Mouse (Mus musculus) adrenal gland, postnatal 14 days (tissue): Measurements from ENCODE around the gene Plin3. TPM values are rescaled to one million over a fixed set of nuclear protein-coding genes. Genes with fewer than 3 reads are reported as not detected.
"Not testable (repeated sequence)": the region's sequence is repeated elsewhere in the genome, so short reads cannot be mapped to it uniquely, and the experiment has no call there.

Experiments used
- DNase-seq: peaks from one replicate; pipeline ENCODE4 v3.0.0; 2021; ENCODE audit warnings: mixed read lengths
- total RNA-seq: library from RNA; stranded (reverse); gene quantifications from 2 replicates; pipeline ENCODE4 v1.2.3, GENCODE M21; 2021

Gene Plin3
- total RNA-seq, 1 experiment from 2014 or later = 76.9 TPM

DNA sequence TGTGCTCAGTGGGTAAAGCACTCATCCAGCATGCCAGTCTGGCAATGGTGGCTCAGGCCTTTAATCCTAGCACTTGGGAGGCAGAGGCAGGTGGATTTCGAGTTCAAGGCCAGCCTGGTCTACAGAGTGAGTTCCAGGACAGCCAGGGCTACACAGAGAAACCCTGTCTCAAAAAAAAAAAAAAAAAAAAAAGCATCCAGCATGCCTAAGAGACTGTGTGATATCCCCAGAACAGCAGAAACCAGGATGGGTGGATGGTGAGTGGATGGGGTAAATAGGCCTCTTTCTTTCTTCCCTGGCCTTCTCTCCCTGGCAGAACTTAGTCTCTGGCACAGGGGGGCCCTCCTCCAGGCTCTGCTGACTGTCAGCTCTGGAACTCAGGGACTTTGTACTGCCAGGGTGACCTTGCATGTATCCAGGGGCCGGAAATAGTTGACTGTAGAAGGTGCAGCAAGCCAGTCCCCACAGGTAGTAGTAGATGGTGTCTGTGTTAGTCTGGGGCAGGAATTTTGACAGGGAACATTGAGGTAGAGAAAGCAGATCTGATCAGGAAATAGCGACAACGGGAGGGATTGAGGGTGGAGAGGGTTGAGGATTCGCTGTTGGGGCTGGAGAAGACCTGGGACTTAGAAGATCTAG is 16.7 kb downstream of the Plin3 start:
- DNase-seq = peak; percentile 64

DNA sequence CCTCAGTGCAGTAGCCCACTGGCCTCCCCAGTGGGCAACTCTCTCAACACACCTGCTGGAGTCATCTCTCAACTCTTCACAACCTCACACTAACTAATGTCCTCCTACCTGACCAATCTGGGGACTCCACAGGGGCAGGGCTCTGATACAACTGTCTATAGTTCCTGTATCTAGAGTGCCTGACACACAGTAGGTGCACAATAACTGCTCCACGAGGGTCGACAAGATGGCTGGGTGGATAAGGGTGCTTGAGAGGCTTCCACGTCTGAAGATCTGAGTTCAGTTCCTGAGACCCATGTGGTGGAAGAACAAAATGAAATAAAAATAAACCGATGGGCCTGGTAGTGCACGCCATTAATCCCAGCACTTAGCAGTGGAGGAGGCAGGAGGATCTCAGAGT is 18.7 kb downstream of the Plin3 start:
- DNase-seq = no peak

DNA sequence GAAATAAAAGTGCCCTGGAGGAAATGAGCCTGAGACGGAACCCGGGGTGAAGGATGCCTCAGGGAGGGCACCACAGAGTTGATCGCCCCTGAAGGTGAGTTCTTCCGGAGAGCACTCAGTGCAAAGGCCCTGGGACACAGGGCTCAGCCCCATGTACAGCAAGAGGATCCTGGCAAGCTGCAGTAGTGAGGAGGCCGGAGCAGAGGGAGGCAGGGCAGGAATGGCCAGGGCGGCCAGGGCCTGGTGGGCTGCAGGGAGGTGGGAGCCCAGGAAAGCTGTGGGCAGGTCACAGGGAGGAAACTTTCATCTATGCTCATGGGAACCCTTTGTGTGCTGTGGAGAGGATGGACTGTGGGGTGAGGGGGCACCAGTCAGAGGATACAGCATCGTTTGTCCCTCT is 19.2 kb downstream of the Plin3 start:
- no peak for DNase-seq

DNA sequence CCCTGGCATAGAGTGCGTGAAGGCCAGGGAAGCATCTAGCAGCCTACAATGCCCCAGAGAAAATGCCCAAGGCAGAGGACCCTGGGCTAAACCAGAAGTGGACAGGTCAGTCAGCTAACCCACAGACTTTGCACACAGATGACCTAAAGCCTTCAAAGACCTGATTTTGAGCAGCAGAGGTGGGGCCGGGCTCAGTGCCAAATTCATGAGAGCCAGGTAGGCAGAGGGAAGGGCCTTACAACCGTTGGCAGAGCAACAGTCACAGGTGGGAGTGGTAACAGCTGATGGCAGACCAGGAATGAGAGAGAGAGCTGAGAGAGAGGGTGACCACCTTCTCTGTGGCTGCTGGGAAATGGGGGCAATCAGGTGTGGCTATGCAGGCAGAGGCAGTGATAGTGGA is 20.0 kb downstream of the Plin3 start:
- no peak for DNase-seq

DNA sequence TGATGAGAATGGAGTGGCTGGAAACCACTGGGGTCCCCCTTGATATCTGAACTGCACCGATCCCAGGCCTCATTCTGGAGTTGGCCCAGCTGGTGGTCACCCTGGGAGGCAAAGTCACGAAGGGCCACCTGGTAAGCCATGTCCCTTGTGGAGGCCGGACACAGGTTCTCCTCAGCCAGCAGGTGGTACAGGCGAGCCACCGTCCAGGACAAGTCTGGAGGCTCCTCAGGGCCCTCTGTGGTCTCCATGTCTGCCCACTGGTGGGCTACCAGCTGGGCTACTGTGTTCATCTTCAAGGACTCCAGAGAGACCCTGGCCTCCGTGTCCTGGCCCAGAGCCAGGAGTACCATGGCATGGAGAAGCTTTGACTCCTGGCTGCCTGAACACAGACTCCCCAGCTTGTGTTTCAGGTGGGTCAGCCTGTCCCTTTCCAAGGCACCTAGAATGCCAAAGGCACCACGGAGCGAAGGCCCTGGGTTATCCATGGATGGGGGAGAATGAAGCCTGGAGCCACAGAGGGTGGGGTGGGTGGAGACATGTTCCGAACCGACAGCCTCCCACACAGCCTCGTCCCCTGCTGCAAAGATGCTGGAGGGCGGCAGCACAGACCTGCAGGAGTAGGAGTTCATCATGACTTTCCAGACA is 20.9 kb downstream of the Plin3 start:
- no peak for DNase-seq

DNA sequence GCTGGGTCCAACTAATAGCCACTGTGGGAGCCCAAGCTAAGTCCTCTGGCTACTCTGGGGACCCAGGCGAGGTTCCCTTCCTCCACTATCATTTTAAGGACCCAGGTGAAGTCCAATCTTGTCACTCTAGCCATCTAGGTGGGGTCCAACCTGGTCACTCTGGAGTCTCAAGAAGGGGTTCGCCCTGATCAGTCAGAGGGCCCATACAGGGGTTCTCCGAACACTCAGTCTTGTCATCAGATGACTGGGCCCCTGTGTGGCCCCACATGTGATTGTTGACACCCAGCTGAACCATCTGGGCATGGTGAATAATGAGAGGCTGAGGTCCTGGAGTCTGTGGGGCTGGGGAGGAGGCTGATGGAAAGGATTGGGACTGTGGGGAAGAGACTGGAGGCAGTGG is 22.9 kb downstream of the Plin3 start:
- DNase-seq = no peak

DNA sequence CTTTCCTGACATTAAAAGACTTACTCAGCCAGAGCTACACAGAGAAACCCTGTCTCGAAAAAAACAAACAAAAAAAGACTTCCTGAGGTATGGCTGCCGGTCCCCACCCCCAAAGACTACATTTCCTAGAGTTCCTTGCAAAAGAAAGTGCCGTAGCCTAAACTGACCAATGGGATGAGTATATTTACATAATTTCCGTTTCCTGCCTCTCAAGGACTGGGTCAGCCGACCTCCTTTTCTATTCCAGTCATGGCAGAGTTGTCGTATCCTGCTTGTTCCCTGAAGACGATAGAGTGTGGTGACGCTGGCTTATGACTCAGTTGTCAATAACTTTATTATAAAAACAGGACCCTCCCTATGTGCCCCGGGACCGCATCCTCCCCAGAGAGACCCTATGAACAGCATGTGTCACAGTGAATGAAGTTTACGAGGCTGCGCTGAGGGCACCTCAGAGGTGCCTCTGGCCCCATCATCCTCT is 23.5 kb downstream of the Plin3 start:
- peak; percentile 74 for DNase-seq

DNA sequence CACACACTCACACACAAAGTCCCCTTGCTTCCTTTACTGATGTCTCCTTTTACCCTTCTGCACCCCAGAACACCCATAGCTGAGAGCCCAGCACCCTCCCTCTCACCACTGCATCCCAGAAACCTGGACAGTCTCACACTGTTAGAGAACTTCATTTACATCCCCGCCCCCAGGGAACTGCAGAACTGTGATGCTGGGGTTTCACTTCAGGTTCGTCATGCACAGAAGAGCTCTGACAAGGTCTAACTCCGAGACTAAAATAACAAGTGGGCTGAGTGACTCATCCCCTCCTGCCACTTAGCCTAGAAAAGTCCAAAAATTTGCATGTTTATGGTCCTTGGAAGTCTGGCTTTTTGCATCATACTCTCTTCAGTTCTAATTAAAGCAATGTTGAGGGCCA is 26.4 kb downstream of the Plin3 start:
- peak; percentile 77 for DNase-seq

DNA sequence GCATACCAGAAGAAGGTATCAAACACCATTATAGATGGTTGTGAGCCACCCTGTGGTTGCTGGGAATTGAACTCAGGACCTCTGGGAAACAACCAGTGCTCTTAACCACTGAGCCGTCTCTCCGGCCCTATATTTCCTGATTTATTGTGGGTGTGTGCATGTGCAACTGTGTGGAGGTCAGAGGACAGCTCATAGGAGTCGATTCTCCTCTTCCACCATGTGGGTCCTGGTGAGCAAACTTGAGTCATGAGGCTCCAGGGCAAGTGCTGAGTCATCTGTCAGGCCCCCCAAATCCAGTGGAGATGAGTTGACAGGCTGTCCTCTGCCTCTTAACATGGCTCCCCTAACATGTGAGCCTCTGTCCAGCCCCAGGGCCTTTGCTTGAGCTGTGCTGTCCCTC is 26.8 kb downstream of the Plin3 start:
- DNase-seq = peak; percentile 57

DNA sequence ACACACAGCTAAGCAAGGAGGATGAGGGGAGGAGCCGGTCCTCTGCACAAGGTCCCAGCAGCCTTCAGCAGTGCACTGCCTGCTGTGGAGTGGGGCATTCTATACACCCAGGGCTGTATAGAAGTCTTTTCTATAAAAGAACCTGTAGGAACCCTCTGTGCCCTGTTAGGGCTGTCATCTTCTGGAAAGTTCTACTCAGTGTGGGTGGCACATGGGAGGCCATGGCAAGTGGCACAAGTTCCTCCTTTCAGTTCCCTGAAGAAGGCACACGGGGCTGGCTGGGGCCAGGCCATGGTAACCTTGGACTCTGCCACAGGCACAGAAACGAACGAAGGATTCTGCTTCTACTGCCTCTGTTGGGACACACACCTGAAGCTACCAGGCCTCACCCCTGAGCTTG is 27.7 kb downstream of the Plin3 start:
- DNase-seq = no peak

DNA sequence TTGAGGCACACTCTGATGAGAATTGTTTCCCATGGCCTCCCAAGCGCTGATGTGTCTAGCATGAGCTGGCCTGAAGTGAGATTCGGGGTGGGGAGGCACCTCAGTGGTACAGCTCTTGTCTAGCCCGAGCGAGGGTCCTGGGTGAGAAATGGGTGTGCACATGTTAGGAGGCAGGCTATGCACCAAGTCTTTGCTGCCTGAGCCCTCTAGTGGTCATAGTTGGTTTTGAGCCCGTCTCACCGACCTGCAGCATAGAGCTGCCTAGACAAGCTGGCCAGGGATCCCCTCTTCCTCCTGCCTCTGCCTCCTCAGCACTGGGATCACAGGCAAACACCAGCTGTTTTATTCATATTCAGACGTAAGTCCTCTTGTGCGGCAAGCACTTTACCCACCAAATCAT is 28.7 kb downstream of the Plin3 start:
- peak; percentile 84 for DNase-seq

DNA sequence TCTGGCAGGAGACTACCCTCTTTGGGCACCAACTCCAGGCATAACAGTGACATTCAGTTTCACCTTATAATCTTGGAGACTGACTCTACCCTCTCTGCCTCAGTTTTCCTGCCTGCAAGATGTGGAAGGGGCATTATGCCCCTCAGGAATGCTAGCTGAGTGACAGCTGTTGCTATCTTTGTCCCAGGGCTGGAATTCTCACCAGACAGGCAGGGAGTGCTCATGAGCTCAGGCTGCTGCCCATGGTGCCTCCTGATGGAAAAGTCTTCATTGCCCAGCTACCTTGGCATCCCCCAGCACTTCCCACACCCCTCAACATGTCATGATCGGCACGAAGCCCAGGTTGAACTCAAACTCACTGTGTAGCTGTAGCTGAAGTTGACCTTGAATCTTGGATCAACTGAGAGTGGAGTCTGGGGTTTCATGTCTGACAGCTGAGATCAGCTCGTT is 30.0 kb downstream of the Plin3 start:
- DNase-seq = no peak

DNA sequence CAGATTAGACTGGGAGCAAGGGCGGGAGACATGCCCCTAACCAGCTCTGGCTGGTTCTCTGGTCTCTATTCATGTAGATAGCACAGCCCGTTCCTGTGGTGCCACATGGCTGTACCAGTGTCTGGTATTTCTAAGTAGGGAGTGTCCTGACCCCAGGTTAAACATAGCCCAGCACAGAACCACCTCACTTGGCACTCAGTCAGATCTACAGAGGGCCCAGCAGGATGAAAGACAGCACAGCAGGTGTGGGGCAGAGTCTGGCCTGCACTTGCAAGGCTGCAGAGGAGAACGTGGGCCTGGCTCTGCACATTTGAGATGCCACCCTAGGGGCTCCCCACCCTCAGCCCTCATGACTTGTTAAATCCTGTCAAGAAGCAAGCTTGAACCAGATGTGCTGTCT is 31.5 kb downstream of the Plin3 start:
- DNase-seq = no peak

DNA sequence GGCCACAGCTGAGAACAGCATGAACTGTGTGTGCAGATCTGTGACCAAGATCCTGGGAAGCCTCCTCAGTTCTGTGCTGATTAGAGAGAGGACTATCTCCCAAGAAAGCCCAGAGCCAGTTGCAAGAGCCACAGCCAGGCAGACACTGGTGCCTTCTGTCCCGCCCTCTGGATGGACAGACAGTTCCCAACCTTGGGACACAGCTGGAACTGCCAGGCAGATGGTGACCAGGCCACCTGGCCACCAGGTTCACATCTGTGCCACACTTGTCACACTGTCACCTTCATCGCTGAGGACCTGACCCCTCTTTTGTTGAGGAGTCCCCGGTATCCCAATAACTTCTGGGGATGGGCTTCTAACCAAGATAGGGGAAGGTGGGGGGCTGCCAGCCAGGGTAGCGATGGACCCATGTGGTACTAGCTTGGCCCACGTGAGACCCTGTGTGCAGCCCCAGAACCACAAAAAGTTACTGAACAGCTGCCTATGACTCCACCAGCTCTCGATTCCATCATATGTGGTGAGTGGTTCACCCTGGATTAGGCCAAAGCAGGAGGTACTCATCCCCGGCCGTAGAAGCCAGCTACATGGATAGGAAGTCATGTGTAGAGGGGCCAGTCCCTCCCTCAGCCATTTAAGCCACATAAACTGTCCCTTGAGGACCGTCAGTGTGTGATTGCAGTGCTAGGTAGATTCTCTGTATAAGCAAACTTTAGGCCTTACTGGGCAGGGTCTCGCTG is 33.2 kb downstream of the Plin3 start:
- DNase-seq = no peak

DNA sequence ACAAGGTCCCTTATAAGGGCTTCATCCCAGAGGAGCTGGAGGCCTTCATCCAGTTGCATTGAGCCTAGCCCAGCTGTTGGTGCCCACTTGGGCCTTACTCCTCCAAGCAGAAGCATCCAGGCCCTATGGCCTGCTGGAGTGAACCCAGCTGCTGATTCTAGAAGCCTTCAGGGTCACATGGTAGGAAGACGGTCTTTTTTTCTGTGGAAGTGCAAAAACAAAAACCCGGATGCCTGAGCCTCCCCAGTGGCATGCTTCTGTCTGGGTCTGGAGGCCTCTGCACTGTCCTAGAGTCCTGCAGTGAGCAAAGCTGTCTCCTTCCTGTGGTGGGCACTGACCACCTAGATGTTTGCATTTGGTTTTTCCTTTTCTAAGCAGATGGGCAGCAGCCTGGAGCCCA is 33.9 kb downstream of the Plin3 start:
- not testable (repeated sequence) for DNase-seq

DNA sequence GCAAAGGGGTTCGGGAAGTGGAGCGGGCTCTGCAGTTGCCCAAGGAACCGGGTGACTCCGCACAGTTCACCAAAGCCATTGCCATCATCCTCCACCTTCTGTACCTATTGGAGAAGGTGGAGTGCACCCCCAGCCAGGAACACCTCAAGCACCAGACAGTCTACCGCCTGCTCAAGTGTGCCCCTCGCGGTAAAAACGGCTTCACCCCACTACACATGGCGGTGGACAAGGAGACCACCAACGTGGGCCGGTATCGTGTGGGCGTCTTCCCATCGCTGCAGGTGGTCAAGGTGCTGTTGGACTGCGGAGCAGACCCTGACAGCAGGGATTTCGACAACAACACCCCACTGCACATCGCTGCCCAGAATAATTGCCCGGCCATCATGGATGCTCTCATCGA is 34.4 kb downstream of the Plin3 start:
- DNase-seq = not testable (repeated sequence)

DNA sequence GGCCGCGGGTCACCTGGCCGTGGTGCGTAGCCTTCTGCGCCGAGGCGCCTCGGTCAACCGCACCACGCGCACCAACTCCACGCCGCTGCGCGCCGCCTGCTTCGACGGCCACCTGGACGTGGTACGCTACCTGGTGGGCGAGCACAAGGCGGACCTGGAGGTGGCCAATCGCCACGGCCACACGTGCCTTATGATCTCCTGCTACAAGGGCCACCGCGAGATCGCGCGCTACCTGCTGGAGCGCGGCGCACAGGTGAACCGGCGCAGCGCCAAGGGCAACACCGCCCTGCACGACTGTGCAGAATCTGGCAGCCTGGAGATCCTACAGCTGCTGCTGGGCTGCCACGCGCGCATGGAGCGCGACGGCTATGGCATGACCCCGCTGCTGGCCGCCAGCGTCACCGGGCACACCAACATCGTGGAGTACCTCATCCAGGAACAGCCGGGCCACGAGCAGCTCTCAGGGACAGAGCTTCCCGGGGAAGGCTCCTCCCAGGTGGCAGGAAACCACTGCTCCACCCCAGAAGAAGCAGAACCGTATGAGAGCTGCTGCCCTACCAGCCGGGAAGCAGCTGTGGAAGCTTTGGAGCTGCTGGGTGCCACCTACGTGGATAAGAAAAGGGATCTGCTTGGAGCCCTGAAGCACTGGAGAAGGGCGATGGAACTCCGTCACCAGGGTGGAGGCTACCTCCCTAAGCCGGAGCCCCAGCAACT is 35.3 kb downstream of the Plin3 start:
- DNase-seq = peak; percentile 49

DNA sequence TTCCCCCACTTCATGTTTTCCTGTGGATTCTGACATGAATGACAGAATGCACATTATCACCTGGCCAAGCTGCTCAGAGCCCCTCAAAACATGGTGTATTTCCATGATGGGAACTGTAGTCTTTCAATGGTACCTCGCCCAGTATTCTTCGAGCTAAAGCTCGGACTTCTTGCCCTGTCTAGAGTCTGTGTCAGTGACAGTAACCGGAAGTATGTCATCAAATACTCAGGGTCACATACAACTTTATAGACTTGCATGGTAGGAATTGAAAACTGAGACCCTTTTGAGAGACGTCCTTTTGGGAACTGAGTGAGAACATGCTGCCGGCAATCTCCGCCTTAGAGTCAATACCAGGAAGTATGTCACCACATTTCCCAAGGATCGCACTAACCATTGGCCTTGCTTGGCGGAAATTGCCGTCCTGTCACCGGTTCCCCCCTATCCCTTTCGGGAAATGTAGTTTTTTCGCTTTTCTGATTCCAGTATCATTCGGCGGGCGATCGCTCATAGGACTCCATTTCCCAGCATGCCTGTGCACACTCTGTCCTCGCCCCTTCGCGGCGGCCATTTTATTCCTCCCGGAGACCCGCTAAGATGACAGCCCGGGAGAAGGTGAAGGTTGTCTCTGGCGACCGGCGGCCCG is 36.3 kb downstream of the Plin3 start, which contains the start of gene Fem1a:
TSS of gene Fem1a (plus strand) at position 572 of the 643 bp plus-strand sequence.
- peak; percentile 94 for DNase-seq

DNA sequence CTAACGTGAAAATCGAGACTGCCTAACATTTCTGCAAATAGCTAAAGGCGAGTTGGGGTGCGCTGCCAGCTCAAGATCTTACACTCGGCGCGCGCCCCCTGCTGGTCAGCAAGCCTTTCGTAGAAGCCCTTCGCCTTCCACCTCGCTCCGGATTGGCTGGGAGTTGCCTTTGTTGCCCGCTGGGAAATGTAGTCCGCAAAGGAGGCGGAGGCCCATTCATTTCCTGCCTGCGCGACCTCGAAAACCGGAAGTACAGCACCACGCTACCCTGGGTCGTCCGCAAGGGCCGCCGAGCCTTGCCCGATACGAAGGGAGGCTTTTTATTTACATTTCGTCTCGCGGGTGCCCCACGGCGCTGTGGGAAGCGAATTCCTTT is 36.8 kb downstream of the Plin3 start:
- peak; percentile 99 for DNase-seq

DNA sequence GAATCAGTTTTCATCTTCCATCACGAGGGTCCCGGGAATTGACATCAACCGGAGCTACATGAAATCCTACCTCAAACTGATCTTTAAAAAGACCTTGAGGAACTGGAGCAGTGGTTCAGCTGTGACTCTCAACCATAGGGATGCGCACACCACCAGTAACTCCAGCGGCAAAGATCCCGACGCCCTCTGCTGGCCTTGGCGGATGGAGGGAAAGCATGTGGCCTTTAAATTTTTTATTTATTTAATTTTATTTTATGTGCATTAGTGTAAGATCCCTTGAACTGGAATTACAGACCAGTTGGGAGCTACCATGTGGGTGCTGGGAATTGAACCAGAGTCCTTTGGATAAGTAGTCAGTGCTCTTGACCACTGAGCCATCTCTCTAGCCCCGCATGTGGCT is 37.2 kb downstream of the Plin3 start:
- DNase-seq = peak; percentile 53

DNA sequence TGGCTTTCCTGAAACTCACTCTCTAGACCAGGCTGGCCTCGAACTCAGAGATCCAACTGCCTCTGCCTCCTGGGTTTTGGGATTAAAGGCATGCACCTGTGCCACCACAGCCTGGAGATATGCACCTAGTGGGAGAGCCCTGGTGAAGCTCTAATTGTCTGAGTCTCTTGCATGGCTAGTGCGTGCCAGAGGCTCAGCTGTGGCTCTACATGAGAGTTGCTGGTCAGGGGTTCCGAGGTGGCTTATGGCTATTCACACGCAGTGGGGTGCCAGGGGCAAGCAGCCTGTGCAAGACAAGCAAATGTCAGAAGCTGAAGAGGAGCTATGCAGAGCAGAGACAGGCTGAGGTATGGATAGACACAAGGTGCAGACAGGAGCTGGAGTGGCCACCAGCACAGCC is 38.0 kb downstream of the Plin3 start:
- DNase-seq = no peak

DNA sequence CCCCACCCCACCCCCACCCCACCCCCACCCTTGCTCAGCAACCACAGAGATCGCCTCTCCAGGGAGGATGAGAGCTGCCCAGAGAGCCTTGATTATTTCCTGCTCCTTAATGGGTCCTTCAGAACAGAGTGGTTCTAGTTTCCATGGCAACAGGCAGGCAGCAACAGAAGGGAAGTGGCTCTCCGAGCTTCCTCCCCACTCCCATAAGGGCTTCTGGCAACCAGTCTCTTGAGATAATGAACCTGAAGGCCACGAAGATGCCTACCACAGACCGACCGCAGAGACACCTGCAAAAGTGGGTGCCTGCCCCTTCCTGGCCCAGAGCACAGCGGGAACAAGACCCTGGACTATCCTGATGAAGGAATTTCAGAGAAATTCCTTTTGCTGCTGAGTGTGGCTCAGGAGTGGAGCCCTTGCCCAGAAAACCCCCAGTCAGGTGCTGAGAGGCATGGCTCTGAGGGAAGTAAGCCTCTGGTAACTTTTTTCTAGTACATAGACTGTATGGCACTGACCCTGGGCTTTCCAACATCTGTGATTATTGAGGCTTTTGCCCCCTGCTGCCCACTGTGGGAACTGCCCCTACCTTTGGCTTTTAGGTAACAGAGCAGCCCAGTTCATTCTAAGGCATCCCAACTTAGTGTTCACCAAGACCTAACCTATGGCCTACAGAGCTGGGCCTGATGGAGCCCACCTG is 41.4 kb downstream of the Plin3 start:
- peak; percentile 82 for DNase-seq
